Mouse (Mus musculus): ENCODE measurements around the gene Rac3. TPM values are rescaled to one million over a fixed set of nuclear protein-coding genes. Genes with fewer than 3 reads are reported as not detected.

Gene Rac3
- polyA plus RNA-seq, 1 experiment from 2014 or later = 72.6 TPM

GRCm38 (mm10) chr11:120707969-120708368, 13.3 kb upstream of the Rac3 start:
- Histone ChIP-seq H3K27ac (peak overlapping the region; percentile 86), H3K4me2 (no peak overlapping the region), H3K36me3 (peaks cover 35% of the 10 kb centered on the region), H3K27me3 (no peaks in the 10 kb centered on the region), H3K9me3 (no peaks in the 10 kb centered on the region), H3K4me3 (no peak overlapping the region), H3K4me1 (peaks cover 71% of the 10 kb centered on the region), H3K9ac (no peak overlapping the region)
- ATAC-seq (ENCODE audit: insufficient number of reproducible peaks, insufficient read depth, low FRiP score, low TSS enrichment, low read depth) = no peak
- 26% methylated on average over 5 of the region's 5 CpGs for whole genome bisulfite sequencing

- Histone ChIP-seq H3K36me3 (peaks cover 25% of the 10 kb centered on the region), H3K4me2 (no peak overlapping the region), H3K9ac (no peak overlapping the region), H3K27ac (no peak overlapping the region; the same call in 1 of the 2 replicates), H3K27me3 (no peaks in the 10 kb centered on the region), H3K9me3 (no peaks in the 10 kb centered on the region), H3K4me3 (no peak overlapping the region), H3K4me1 (peaks cover 62% of the 10 kb centered on the region)
- WGBS = 60% methylated on average over 2 of the region's 2 CpGs
- no peak for ATAC-seq (ENCODE audit: insufficient number of reproducible peaks, insufficient read depth, low FRiP score, low TSS enrichment, low read depth)
Observed at GRCm38 (mm10) chr11:120709551-120709950, 11.7 kb upstream of the Rac3 start.

- no peak overlapping the region for H3K4me2 ChIP-seq
- peak overlapping the region; percentile 18; the same call in 1 of the 2 replicates for H3K27ac ChIP-seq
- WGBS = 82% methylated on average over 5 of the region's 5 CpGs
- H3K4me1 ChIP-seq = peaks cover 57% of the 10 kb centered on the region
- H3K36me3 ChIP-seq = peaks cover 31% of the 10 kb centered on the region
- H3K9me3 ChIP-seq = no peaks in the 10 kb centered on the region
- no peak overlapping the region for H3K9ac ChIP-seq
- H3K4me3 ChIP-seq = no peak overlapping the region
- ATAC-seq (ENCODE audit: insufficient number of reproducible peaks, insufficient read depth, low FRiP score, low TSS enrichment, low read depth) = no peak
- H3K27me3 ChIP-seq = no peaks in the 10 kb centered on the region
Observed at GRCm38 (mm10) chr11:120710672-120711071, 10.6 kb upstream of the Rac3 start.

- Histone ChIP-seq H3K27me3 (no peaks in the 10 kb centered on the region), H3K9ac (no peak overlapping the region), H3K4me2 (peak overlapping the region; percentile 98), H3K27ac (no peak overlapping the region), H3K36me3 (peaks cover 45% of the 10 kb centered on the region), H3K4me1 (peaks cover 43% of the 10 kb centered on the region), H3K4me3 (peak overlapping the region; percentile 68; the same call in 1 of the 2 replicates), H3K9me3 (no peaks in the 10 kb centered on the region)
- 57% methylated on average over 8 of the region's 8 CpGs for WGBS
- no peak for ATAC-seq (ENCODE audit: insufficient number of reproducible peaks, insufficient read depth, low FRiP score, low TSS enrichment, low read depth)
Observed at GRCm38 (mm10) chr11:120711980-120712604, 9.2 kb upstream of the Rac3 start.

- Histone ChIP-seq H3K27me3 (no peaks in the 10 kb centered on the region), H3K9ac (peak overlapping the region; percentile 77), H3K27ac (peak overlapping the region; percentile 83), H3K9me3 (no peaks in the 10 kb centered on the region), H3K4me2 (peak overlapping the region; percentile 98), H3K36me3 (peaks cover 54% of the 10 kb centered on the region), H3K4me3 (peak overlapping the region; percentile 68), H3K4me1 (peaks cover 36% of the 10 kb centered on the region)
- WGBS = under 1% methylated on average over 38 of the region's 38 CpGs
- ATAC-seq (ENCODE audit: insufficient number of reproducible peaks, insufficient read depth, low FRiP score, low TSS enrichment, low read depth) = peak; percentile 26
Observed at GRCm38 (mm10) chr11:120712771-120713568, 8.3 kb upstream of the Rac3 start.

- peak within 1 kb of the TSS; percentile 83 for H3K27ac ChIP-seq
- H3K27me3 ChIP-seq = no peaks in the 10 kb centered on the region
- peaks cover 62% of the 10 kb centered on the region for H3K36me3 ChIP-seq
- H3K9me3 ChIP-seq = no peaks in the 10 kb centered on the region
- peaks cover 27% of the 10 kb centered on the region for H3K4me1 ChIP-seq
- H3K4me2 ChIP-seq = peak within 1 kb of the TSS; percentile 98
- peak within 1 kb of the TSS; percentile 68 for H3K4me3 ChIP-seq
- peak within 1 kb of the TSS; percentile 77 for H3K9ac ChIP-seq
- peak; percentile 94 for ATAC-seq (ENCODE audit: insufficient number of reproducible peaks, insufficient read depth, low FRiP score, low TSS enrichment, low read depth)
- 3% methylated on average over 53 of the region's 53 CpGs for WGBS
Observed at GRCm38 (mm10) chr11:120713580-120714518, 7.4 kb upstream of the Rac3 start, which contains the start of the genes Cenpx and Lrrc45. Gene Cenpx, minus strand, starts transcription at chr11:120713738. Gene Lrrc45, plus strand, starts transcription at chr11:120713925.

- peak overlapping the region; percentile 98 for H3K4me2 ChIP-seq
- WGBS = 45% methylated on average over 10 of the region's 10 CpGs
- no peaks in the 10 kb centered on the region for H3K27me3 ChIP-seq
- no peaks in the 10 kb centered on the region for H3K9me3 ChIP-seq
- peak overlapping the region; percentile 76 for H3K9ac ChIP-seq
- H3K4me1 ChIP-seq = peaks cover 24% of the 10 kb centered on the region
- H3K27ac ChIP-seq = no peak overlapping the region
- no peak for ATAC-seq (ENCODE audit: insufficient number of reproducible peaks, insufficient read depth, low FRiP score, low TSS enrichment, low read depth)
- H3K36me3 ChIP-seq = peaks cover 63% of the 10 kb centered on the region
- peak overlapping the region; percentile 68 for H3K4me3 ChIP-seq
Observed at GRCm38 (mm10) chr11:120714546-120714945, 6.7 kb upstream of the Rac3 start.

GRCm38 (mm10) chr11:120715131-120715530, 6.1 kb upstream of the Rac3 start:
- H3K4me3 ChIP-seq = 0 out of 2 replicates have a peak overlapping the region, but pooled peaks have one; percentile 68
- H3K4me2 ChIP-seq = peak overlapping the region; percentile 98
- H3K9ac ChIP-seq = peak overlapping the region; percentile 76
- no peak for ATAC-seq (ENCODE audit: insufficient number of reproducible peaks, insufficient read depth, low FRiP score, low TSS enrichment, low read depth)
- 85% methylated on average over 9 of the region's 9 CpGs for WGBS
- H3K27me3 ChIP-seq = no peaks in the 10 kb centered on the region
- no peak overlapping the region for H3K27ac ChIP-seq
- no peaks in the 10 kb centered on the region for H3K9me3 ChIP-seq
- peaks cover 24% of the 10 kb centered on the region for H3K4me1 ChIP-seq
- H3K36me3 ChIP-seq = peaks cover 63% of the 10 kb centered on the region

- H3K4me3 ChIP-seq = no peak overlapping the region
- H3K36me3 ChIP-seq = peaks cover 55% of the 10 kb centered on the region
- no peaks in the 10 kb centered on the region for H3K9me3 ChIP-seq
- peaks cover 30% of the 10 kb centered on the region for H3K4me1 ChIP-seq
- no peak overlapping the region for H3K4me2 ChIP-seq
- no peak overlapping the region for H3K27ac ChIP-seq
- ATAC-seq (ENCODE audit: insufficient number of reproducible peaks, insufficient read depth, low FRiP score, low TSS enrichment, low read depth) = no peak
- H3K9ac ChIP-seq = 0 out of 2 replicates have a peak overlapping the region, but pooled peaks have one; percentile 21
- WGBS = 89% methylated on average over 9 of the region's 9 CpGs
- 0 out of 2 replicates have a peak, but pooled peaks cover 3% of the 10 kb centered on the region for H3K27me3 ChIP-seq
Observed at GRCm38 (mm10) chr11:120719242-120719641, 2.0 kb upstream of the Rac3 start.

GRCm38 (mm10) chr11:120719841-120720376, 1.4 kb upstream of the Rac3 start:
- Histone ChIP-seq H3K9me3 (no peaks in the 10 kb centered on the region), H3K9ac (no peak overlapping the region), H3K4me2 (no peak overlapping the region), H3K27me3 (0 out of 2 replicates have a peak, but pooled peaks cover 3% of the 10 kb centered on the region), H3K4me1 (peaks cover 23% of the 10 kb centered on the region), H3K27ac (no peak overlapping the region), H3K36me3 (peaks cover 56% of the 10 kb centered on the region), H3K4me3 (no peak overlapping the region)
- WGBS = 90% methylated on average over 13 of the region's 13 CpGs
- ATAC-seq (ENCODE audit: insufficient number of reproducible peaks, insufficient read depth, low FRiP score, low TSS enrichment, low read depth) = no peak

Data from embryonic facial prominence, embryonic 13.5 days (tissue).